Mouse (Mus musculus) MEL (cell line): Measurements from ENCODE around the gene Snx29. TPM values are rescaled to one million over a fixed set of nuclear protein-coding genes. Genes with fewer than 3 reads are reported as not detected.

Source experiments
- DNase-seq: peaks from one replicate; pipeline ENCODE4 v3.0.0; 2011; ENCODE audit warnings: low read depth, low spot score
- H3K27ac ChIP-seq: 2 replicates; pipeline ENCODE4 v1.5.1; 2012; ENCODE audit warnings: low read depth, mild to moderate bottlenecking, control low read depth, low read length, moderate library complexity; ENCODE audit not compliant: control insufficient read depth
- H3K27me3 ChIP-seq, 2 experiments: fragments of 150-350 bp in 1 of 2; sonication (generic) in 1 of 2; 2 replicates each; pipeline ENCODE4 v1.6.1; 2012; ENCODE audit warnings: low read length in 2 of 2, mild to moderate bottlenecking in 2 of 2, improper control_type of control experiment in 1 of 2, moderate library complexity in 1 of 2; ENCODE audit not compliant: insufficient read depth in 2 of 2, control insufficient read depth in 1 of 2
- H3K36me3 ChIP-seq, 2 experiments: 2 replicates each; pipeline ENCODE4 v1.6.1; 2012 to 2014; ENCODE audit warnings: low read length in 2 of 2, improper control_type of control experiment in 1 of 2, inconsistent platforms in 1 of 2, mild to moderate bottlenecking in 1 of 2; ENCODE audit not compliant: insufficient read depth in 2 of 2, control insufficient read depth in 1 of 2
- H3K4me1 ChIP-seq, 2 experiments: fragments of 150-350 bp in 1 of 2; sonication (generic) in 1 of 2; 2 replicates each; pipeline ENCODE4 v1.6.1; 2012; ENCODE audit warnings: low read length in 2 of 2, improper control_type of control experiment in 1 of 2, mild to moderate bottlenecking in 1 of 2; ENCODE audit not compliant: insufficient read depth in 2 of 2, control insufficient read depth in 1 of 2
- H3K4me3 ChIP-seq, 2 experiments: fragments of 150-350 bp in 1 of 2; sonication (generic) in 1 of 2; 2 replicates each; pipeline ENCODE4 v1.5.1; 2012; ENCODE audit warnings: low read depth in 2 of 2, low read length in 2 of 2, mild to moderate bottlenecking in 2 of 2, moderate library complexity in 2 of 2, control low read depth in 1 of 2, improper control_type of control experiment in 1 of 2; ENCODE audit not compliant: control insufficient read depth in 1 of 2, insufficient read depth in 1 of 2
- H3K79me2 ChIP-seq: 2 replicates; pipeline ENCODE4 v1.6.1; 2012; ENCODE audit warnings: mild to moderate bottlenecking, low read length, moderate library complexity; ENCODE audit not compliant: control insufficient read depth, poor library complexity, insufficient read depth
- H3K9ac ChIP-seq: 2 replicates; pipeline ENCODE4 v1.6.1; 2012; ENCODE audit warnings: low read depth, mild to moderate bottlenecking, control low read depth, low read length, moderate library complexity; ENCODE audit not compliant: control insufficient read depth, poor library complexity, severe bottlenecking
- H3K9me3 ChIP-seq: fragments of 150-350 bp; sonication (generic); replicated peaks from 2 replicates; pipeline ENCODE4 v1.6.1; 2012; ENCODE audit warnings: mild to moderate bottlenecking, low read length, improper control_type of control experiment, moderate library complexity; ENCODE audit not compliant: insufficient read depth
- BHLHE40 ChIP-seq: IDR thresholded peaks from 2 replicates; pipeline ENCODE4 v1.6.1; 2012; ENCODE audit warnings: low read depth, mild to moderate bottlenecking, inconsistent platforms, low read length, improper control_type of control experiment, borderline replicate concordance
- CHD2 ChIP-seq: IDR thresholded peaks from 2 replicates; pipeline ENCODE4 v1.6.1; 2011; ENCODE audit warnings: low read length, improper control_type of control experiment
- E2F4 ChIP-seq: IDR thresholded peaks from 2 replicates; pipeline ENCODE4 v1.6.1; 2011; ENCODE audit warnings: low read depth, low read length, improper control_type of control experiment, borderline replicate concordance
- ELF1 ChIP-seq: IDR thresholded peaks from 2 replicates; pipeline ENCODE4 v1.6.1; 2014; ENCODE audit warnings: low read depth, mild to moderate bottlenecking, inconsistent platforms, low read length, improper control_type of control experiment, moderate library complexity
- EP300 ChIP-seq, 2 experiments: IDR thresholded peaks; 2 replicates each; pipeline ENCODE4 v1.6.1; 2011; ENCODE audit warnings: improper control_type of control experiment in 2 of 2, low read length in 2 of 2, low read depth in 1 of 2, mild to moderate bottlenecking in 1 of 2
- GABPA ChIP-seq: IDR thresholded peaks from 2 replicates; pipeline ENCODE4 v1.6.1; 2012; ENCODE audit warnings: low read depth, mild to moderate bottlenecking, inconsistent platforms, low read length, improper control_type of control experiment, moderate library complexity
- HCFC1 ChIP-seq: IDR thresholded peaks from 2 replicates; pipeline ENCODE4 v1.6.1; 2012; ENCODE audit warnings: low read depth, mild to moderate bottlenecking, inconsistent platforms, low read length, improper control_type of control experiment, moderate library complexity
- JUND ChIP-seq: IDR thresholded peaks from 2 replicates; pipeline ENCODE4 v1.6.1; 2011; ENCODE audit warnings: low read depth, mild to moderate bottlenecking, improper control_type of control experiment, low read length
- MAFK ChIP-seq: IDR thresholded peaks from 2 replicates; pipeline ENCODE4 v1.6.1; 2011; ENCODE audit warnings: low read depth, mild to moderate bottlenecking, low read length, improper control_type of control experiment, borderline replicate concordance
- MAX ChIP-seq: IDR thresholded peaks from 2 replicates; pipeline ENCODE4 v1.6.1; 2011; ENCODE audit warnings: low read length, improper control_type of control experiment
- MAZ ChIP-seq: IDR thresholded peaks from 2 replicates; pipeline ENCODE4 v1.6.1; 2012; ENCODE audit warnings: low read depth, mild to moderate bottlenecking, inconsistent platforms, low read length, improper control_type of control experiment
- MXI1 ChIP-seq: IDR thresholded peaks from 2 replicates; pipeline ENCODE4 v1.6.1; 2011; ENCODE audit warnings: mild to moderate bottlenecking, low read depth, low read length, improper control_type of control experiment
- MYB ChIP-seq: IDR thresholded peaks from 2 replicates; pipeline ENCODE4 v1.6.1; 2011; ENCODE audit warnings: mild to moderate bottlenecking, low read depth, low read length, improper control_type of control experiment
- MYC ChIP-seq: IDR thresholded peaks from 2 replicates; pipeline ENCODE4 v1.6.1; 2011; ENCODE audit warnings: low read depth, mild to moderate bottlenecking, low read length, improper control_type of control experiment, moderate library complexity
- NELFE ChIP-seq: IDR thresholded peaks from 2 replicates; pipeline ENCODE4 v1.6.1; 2011; ENCODE audit warnings: low read depth, low read length, improper control_type of control experiment
- NRF1 ChIP-seq: IDR thresholded peaks from 2 replicates; pipeline ENCODE4 v1.6.1; 2014; ENCODE audit warnings: low read depth, mild to moderate bottlenecking, inconsistent platforms, low read length, improper control_type of control experiment, moderate library complexity; ENCODE audit not compliant: poor library complexity, insufficient read depth, severe bottlenecking
- POLR2A ChIP-seq, 2 experiments: IDR thresholded peaks; 2 replicates each; pipeline ENCODE4 v1.6.1; 2011 to 2012; ENCODE audit warnings: low read length in 2 of 2, mild to moderate bottlenecking in 2 of 2, control low read depth in 1 of 2, improper control_type of control experiment in 1 of 2, low read depth in 1 of 2, moderate library complexity in 1 of 2; ENCODE audit not compliant: control insufficient read depth in 1 of 2, insufficient read depth in 1 of 2, poor library complexity in 1 of 2
- POLR2AphosphoS2 ChIP-seq: IDR thresholded peaks from 2 replicates; pipeline ENCODE4 v1.6.1; 2011; ENCODE audit warnings: low read length, improper control_type of control experiment
- RCOR1 ChIP-seq: IDR thresholded peaks from 2 replicates; pipeline ENCODE4 v1.6.1; 2012; ENCODE audit warnings: low read depth, mild to moderate bottlenecking, inconsistent platforms, low read length, improper control_type of control experiment
- TBP ChIP-seq: IDR thresholded peaks from 2 replicates; pipeline ENCODE4 v1.8.0; 2011; ENCODE audit warnings: low read depth, low read length, improper control_type of control experiment
- UBTF ChIP-seq: IDR thresholded peaks from 2 replicates; pipeline ENCODE4 v1.6.1; 2012; ENCODE audit warnings: low read depth, mild to moderate bottlenecking, inconsistent platforms, low read length, improper control_type of control experiment, moderate library complexity, borderline replicate concordance; ENCODE audit not compliant: insufficient read depth
- USF1 ChIP-seq: IDR thresholded peaks from 2 replicates; pipeline ENCODE4 v1.6.1; 2014; ENCODE audit warnings: low read depth, mild to moderate bottlenecking, inconsistent platforms, low read length, improper control_type of control experiment, moderate library complexity
- USF2 ChIP-seq, 2 experiments: IDR thresholded peaks; 2 replicates each; pipeline ENCODE4 v1.6.1; 2011 to 2012; ENCODE audit warnings: improper control_type of control experiment in 2 of 2, low read length in 2 of 2, borderline replicate concordance in 1 of 2, inconsistent platforms in 1 of 2, low read depth in 1 of 2, mild to moderate bottlenecking in 1 of 2; ENCODE audit not compliant: insufficient read depth in 1 of 2
- ZKSCAN1 ChIP-seq: IDR thresholded peaks from 2 replicates; pipeline ENCODE4 v1.6.1; 2012; ENCODE audit warnings: low read depth, mild to moderate bottlenecking, inconsistent platforms, low read length, improper control_type of control experiment, moderate library complexity
- ZNF384 ChIP-seq: IDR thresholded peaks from 2 replicates; pipeline ENCODE4 v1.6.1; 2012; ENCODE audit warnings: low read depth, mild to moderate bottlenecking, inconsistent platforms, low read length, improper control_type of control experiment
- polyA plus RNA-seq, 2 experiments: library from polyadenylated mRNA; stranded (reverse) in 1 of 2; unstranded in 1 of 2; fragments of >175 nt in 1 of 2; fragments of >200 nt in 1 of 2; gene quantifications; 2 replicates each; pipeline versions ENCODE4 v1.2.1 to v1.2.4; 2012; ENCODE audit warnings: low replicate concordance in 2 of 2, low read depth in 1 of 2; ENCODE audit not compliant: insufficient read length in 2 of 2, insufficient read depth in 1 of 2, missing spikeins in 1 of 2
- total RNA-seq: library from RNA; depleted of rRNA; stranded (reverse); fragments of 300-350 nt; gene quantifications from 2 replicates; pipeline ENCODE4 v1.2.3, GENCODE M21; 2012

The Snx29 gene
- total and polyA plus RNA-seq, 3 experiments, result 0.72 to 0.73 TPM; not detected in 1

DNA sequence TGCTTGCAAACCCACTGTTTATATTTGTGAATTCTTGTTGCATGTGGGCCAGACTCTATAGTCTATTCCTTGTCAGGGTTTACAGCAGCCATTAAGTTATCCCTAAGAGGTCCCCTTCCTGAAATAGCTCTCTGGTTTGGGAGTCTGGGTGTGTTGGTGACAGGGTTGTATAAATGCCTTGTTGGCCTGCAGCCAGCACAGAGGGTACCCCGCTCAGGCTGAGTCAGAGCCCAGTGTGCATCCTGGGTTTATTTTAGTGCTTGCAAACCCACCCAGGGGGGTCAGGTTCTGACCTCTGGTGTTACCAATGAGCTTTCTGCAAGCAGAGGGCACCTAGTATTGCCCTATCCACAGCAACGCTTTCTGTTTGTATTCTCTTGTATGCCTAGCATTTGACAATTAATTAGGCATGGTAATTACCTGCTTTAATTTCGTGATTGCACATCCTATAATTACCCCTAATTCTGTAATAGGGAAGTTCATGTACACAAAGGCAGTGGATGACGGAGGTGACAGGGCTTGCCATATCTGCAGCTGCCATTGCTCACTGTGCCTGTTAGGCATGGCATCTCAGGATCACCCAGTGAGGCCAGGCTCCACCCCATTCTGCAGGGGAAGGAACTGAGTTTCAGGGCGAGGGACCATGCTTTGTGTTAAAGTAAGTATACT lies 387.4 kb downstream of the Snx29 start:
- no peak overlapping the region for H3K4me3 ChIP-seq
- no peak for DNase-seq
- H3K4me1 ChIP-seq, result no peaks in the 10 kb centered on the region
- no peaks in the 10 kb centered on the region for H3K27me3 ChIP-seq
- H3K9me3 ChIP-seq, result no peaks in the 10 kb centered on the region
- no peak for TF ChIP-seq GABPA
- no peak for TF ChIP-seq EP300 (IDR thresholded peaks at IDR 0.05; ENCODE audit: low read depth in 1 of 2, low read length in 2 of 2)
- no peak for TF ChIP-seq UBTF
- TF ChIP-seq MAZ, result no peak
- TF ChIP-seq MAFK, result no peak
- no peak for TF ChIP-seq BHLHE40
- TF ChIP-seq POLR2A (IDR thresholded peaks at IDR 0.05; ENCODE audit: control insufficient read depth in 1 of 2, insufficient read depth in 1 of 2, low read depth in 1 of 2, low read length in 2 of 2, poor library complexity in 1 of 2), result no peak
- TF ChIP-seq USF1, result no peak
- TF ChIP-seq MXI1, result no peak
- no peak for TF ChIP-seq ZNF384
- TF ChIP-seq TBP, result no peak
- TF ChIP-seq NRF1, result no peak
- no peak for TF ChIP-seq NELFE
- TF ChIP-seq MAX, result no peak
- no peak for TF ChIP-seq MYC
- no peak for TF ChIP-seq POLR2AphosphoS2
- H3K9ac ChIP-seq, result no peak overlapping the region
- no peak overlapping the region for H3K27ac ChIP-seq
- H3K36me3 ChIP-seq, result no peaks in the 10 kb centered on the region
- H3K79me2 ChIP-seq, result no peaks in the 10 kb centered on the region

- Histone ChIP-seq H3K9ac (no peak overlapping the region), H3K27ac (no peak overlapping the region), H3K36me3 (no peaks in the 10 kb centered on the region), H3K27me3 (no peaks in the 10 kb centered on the region), H3K9me3 (no peaks in the 10 kb centered on the region), H3K4me3 (no peak overlapping the region), H3K79me2 (no peaks in the 10 kb centered on the region), H3K4me1 (no peaks in the 10 kb centered on the region)
- no peak for TF ChIP-seq MYC
- TF ChIP-seq CHD2, result no peak
- TF ChIP-seq JUND, result no peak
- no peak for TF ChIP-seq MAZ
- no peak for TF ChIP-seq MYB
- no peak for TF ChIP-seq MXI1
- no peak for TF ChIP-seq ZKSCAN1
- TF ChIP-seq GABPA, result no peak
- TF ChIP-seq ELF1, result no peak
- no peak for TF ChIP-seq BHLHE40
- no peak for TF ChIP-seq USF1
- no peak for TF ChIP-seq RCOR1
- no peak for TF ChIP-seq TBP
- TF ChIP-seq ZNF384, result no peak
- no peak for TF ChIP-seq HCFC1
- no peak for TF ChIP-seq NRF1
- no peak for TF ChIP-seq USF2 (IDR thresholded peaks at IDR 0.05; ENCODE audit: borderline replicate concordance in 1 of 2, insufficient read depth in 1 of 2, low read depth in 1 of 2, low read length in 2 of 2)
- no peak for TF ChIP-seq E2F4
- DNase-seq, result no peak
Measured at GRCm38 (mm10) chr16:11713265-11713865, 390.7 kb downstream of the Snx29 start.
